Mouse (Mus musculus) inflammation-experienced regulatory T-cells, adult 6 months (primary cell): Measurements from ENCODE around the gene Bbx. TPM values are rescaled to one million over a fixed set of nuclear protein-coding genes. Genes with fewer than 3 reads are reported as not detected.

Experiments used
- ATAC-seq: one replicate; pipeline ENCODE4 v1.8.0; 2017
- polyA plus RNA-seq, 3 experiments: library from polyadenylated mRNA; unstranded; fragments of 100-300 nt; shearing (Covaris generic); gene quantifications; one replicate each; pipeline ENCODE4 v1.2.1; 2017

Gene Bbx
- polyA plus RNA-seq, 3 experiments from 2014 or later: 35.6 to 55.1 (median 54.8) TPM

- no peak for ATAC-seq
These were observed 273.6 kb downstream of the Bbx start for GRCm38 (mm10) chr16:50158546-50158945.

GRCm38 (mm10) chr16:50149606-50150005 is 282.6 kb downstream of the Bbx start:
- no peak for ATAC-seq

- no peak for ATAC-seq
These were observed 284.3 kb downstream of the Bbx start for GRCm38 (mm10) chr16:50147900-50148299.

Other genes starting within 250 kb of the Bbx start
- not detected for gene Ccdc54, start 158.8 kb upstream of the Bbx start, polyA plus RNA-seq